Mouse (Mus musculus): ENCODE results near the gene Rrp9. TPM values are rescaled to one million over a fixed set of nuclear protein-coding genes. Genes with fewer than 3 reads are reported as not detected.

The Rrp9 gene
- total RNA-seq (2021), result 10 to 100 TPM; 28.0 to 37.2 TPM
- long read RNA-seq, experiment 1, transcript Rrp9-201 (15 exons, 1,586 nt), result major isoform, 43 of 51 reads
- long read RNA-seq, experiment 1, partial matches to known transcripts, result 3 of 51 reads
- long read RNA-seq, experiment 1, other reads (novel, unspliced or antisense), result 5 of 51 reads
- long read RNA-seq, experiment 2, transcript Rrp9-201 (15 exons, 1,586 nt), result major isoform, 18 of 19 reads
- long read RNA-seq, experiment 2, partial matches to known transcripts, result 0 of 19 reads
- long read RNA-seq, experiment 2, other reads (novel, unspliced or antisense), result 1 of 19 reads

GRCm38 (mm10) chr9:106475663-106476001 is at the start of gene Rrp9:
Gene Rrp9, plus strand, starts transcription at chr9:106475963.
- DNase-seq, result no peak

- DNase-seq, result no peak
These were observed 47.0 kb upstream of the Rrp9 start for GRCm38 (mm10) chr9:106428719-106429220.

- DNase-seq, result peak; percentile 93 to 95
These were observed 46.3 kb upstream of the Rrp9 start, which contains the start of gene Rpl29 for GRCm38 (mm10) chr9:106429221-106430014. Gene Rpl29, plus strand, starts transcription at chr9:106429454.

GRCm38 (mm10) chr9:106430015-106430264 is 45.8 kb upstream of the Rrp9 start:
- DNase-seq, result no peak

- no peak for DNase-seq
These were observed 42.4 kb upstream of the Rrp9 start for GRCm38 (mm10) chr9:106433389-106433788.

- no peak for DNase-seq
These were observed 39.2 kb upstream of the Rrp9 start for GRCm38 (mm10) chr9:106436566-106436965.

- DNase-seq, result no peak
These were observed 33.1 kb upstream of the Rrp9 start for GRCm38 (mm10) chr9:106442680-106443079.

- no peak for DNase-seq
These were observed 30.9 kb upstream of the Rrp9 start for GRCm38 (mm10) chr9:106444836-106445235.

GRCm38 (mm10) chr9:106447348-106447747 is 28.4 kb upstream of the Rrp9 start, which contains the start of the genes Abhd14b and Abhd14a:
Gene Abhd14b, plus strand, starts transcription at chr9:106447459.
Gene Abhd14a, minus strand, starts transcription at chr9:106447678.
- peak; percentile 98 for DNase-seq

- DNase-seq, result no peak
These were observed 27.8 kb upstream of the Rrp9 start for GRCm38 (mm10) chr9:106447951-106448350.

- DNase-seq, result peak; percentile 83 to 86
These were observed 27.2 kb upstream of the Rrp9 start for GRCm38 (mm10) chr9:106448498-106449031.

- DNase-seq, result no peak
These were observed 25.8 kb upstream of the Rrp9 start for GRCm38 (mm10) chr9:106449947-106450346.

- DNase-seq, result peak; percentile 81 to 86
These were observed 25.1 kb upstream of the Rrp9 start for GRCm38 (mm10) chr9:106450661-106451060.

GRCm38 (mm10) chr9:106451298-106451697 is 24.5 kb upstream of the Rrp9 start:
- DNase-seq, result no peak

GRCm38 (mm10) chr9:106451899-106452298 is 23.9 kb upstream of the Rrp9 start:
- DNase-seq, result no peak

GRCm38 (mm10) chr9:106452351-106452750 is 23.4 kb upstream of the Rrp9 start:
- no peak for DNase-seq

GRCm38 (mm10) chr9:106452821-106453220 is 22.9 kb upstream of the Rrp9 start:
- peak in 1 of 2 experiments; percentile 55 for DNase-seq

GRCm38 (mm10) chr9:106453271-106454070 is 22.3 kb upstream of the Rrp9 start, which contains the start of gene Pcbp4:
Gene Pcbp4, plus strand, starts transcription at chr9:106453291.
- peak; percentile 67 to 73 for DNase-seq

GRCm38 (mm10) chr9:106454071-106454761 is 21.5 kb upstream of the Rrp9 start:
- DNase-seq, result no peak

GRCm38 (mm10) chr9:106454888-106455681 is 20.7 kb upstream of the Rrp9 start:
- no peak for DNase-seq

All from adrenal gland, postnatal 36 days (tissue).